Mouse (Mus musculus) olfactory bulb, adult 2 months (tissue): ENCODE data around the gene Nxpe3.

Experiments
- CTCF ChIP-seq: fragments of 200-500 bp; IDR thresholded peaks from 2 replicates; pipeline ENCODE4 v1.5.1; 2012; ENCODE audit warnings: low read depth, mild to moderate bottlenecking, low read length, moderate library complexity; ENCODE audit not compliant: insufficient read depth
- POLR2A ChIP-seq: fragments of 200-500 bp; IDR thresholded peaks from 2 replicates; pipeline ENCODE4 v1.6.1; 2012; ENCODE audit warnings: mild to moderate bottlenecking, low read depth, low read length, moderate library complexity; ENCODE audit not compliant: insufficient read depth

- TF ChIP-seq CTCF (no peak), POLR2A (no peak)
Measured at GRCm38 (mm10) chr16:55817717-55818515, 77.2 kb downstream of the Nxpe3 start.
